Mouse (Mus musculus) forebrain, postnatal 0 days (tissue): Measurements from ENCODE around the gene Mettl3. TPM values are rescaled to one million over a fixed set of nuclear protein-coding genes. Genes with fewer than 3 reads are reported as not detected.

Experiments
- ATAC-seq: fragments of 200-750 bp; cut with Nextera tagmentation; 2 replicates; pipeline ENCODE4 v1.8.0; 2017; ENCODE audit warnings: mild to moderate bottlenecking, moderate library complexity
- DNase-seq: peaks from one replicate; pipeline ENCODE4 v3.0.0-alpha.2; 2015
- H3K27ac ChIP-seq: fragments of 300-500 bp; sonication (generic); 2 replicates; pipeline ENCODE4 v1.5.1; 2014; ENCODE audit warnings: low read depth, mild to moderate bottlenecking, antibody characterized with exemption, low read length, moderate library complexity, mixed read lengths
- H3K27me3 ChIP-seq: fragments of 300-500 bp; sonication (generic); 2 replicates; pipeline ENCODE4 v1.6.1; 2014; ENCODE audit warnings: mild to moderate bottlenecking, low read length, mixed read lengths; ENCODE audit not compliant: insufficient read depth
- H3K36me3 ChIP-seq: fragments of 300-500 bp; sonication (generic); 2 replicates; pipeline ENCODE4 v1.6.1; 2014; ENCODE audit warnings: mild to moderate bottlenecking, moderate library complexity; ENCODE audit not compliant: insufficient read depth
- H3K4me1 ChIP-seq: fragments of 300-500 bp; sonication (generic); 2 replicates; pipeline ENCODE4 v1.6.1; 2014; ENCODE audit warnings: antibody characterized with exemption; ENCODE audit not compliant: insufficient read depth
- H3K4me2 ChIP-seq: fragments of 300-500 bp; sonication (generic); 2 replicates; pipeline ENCODE4 v1.6.1; 2014; ENCODE audit warnings: low read depth, mild to moderate bottlenecking, moderate library complexity
- H3K4me3 ChIP-seq: fragments of 300-500 bp; sonication (generic); 2 replicates; pipeline ENCODE4 v1.5.1; 2014; ENCODE audit warnings: low read depth, low read length, mixed read lengths
- H3K9ac ChIP-seq: fragments of 300-500 bp; sonication (generic); 2 replicates; pipeline ENCODE4 v1.6.1; 2014; ENCODE audit warnings: mild to moderate bottlenecking
- H3K9me3 ChIP-seq: fragments of 300-500 bp; sonication (generic); 2 replicates; pipeline ENCODE4 v1.6.1; 2016; ENCODE audit warnings: low read length
- CTCF ChIP-seq: sonication (generic); IDR thresholded peaks from 2 replicates; pipeline ENCODE4 v1.5.1; 2016; ENCODE audit warnings: antibody characterized with exemption, control low read depth, low read depth
- WGBS: fragments of 180-500 bp; shearing (Covaris S2); extraction: QIAGEN DNeasy Blood & Tissue Kit; methylation state at CpG from one replicate; pipeline ENCODE4 v1.1.7; 2014; 5-methylcytosine and 5-hydroxymethylcytosine counted together
- polyA plus RNA-seq: library from polyadenylated mRNA; unstranded; fragments of >200 nt; fragmentation: Nextera tagmentation; extraction: Ambion mirVana; gene quantifications from 2 replicates; pipeline ENCODE4 v1.2.1, GENCODE M21; 2015
- total RNA-seq: library from RNA; depleted of rRNA; stranded (reverse); fragments of >200 nt; gene quantifications from 2 replicates; pipeline ENCODE4 v1.2.3, GENCODE M21; 2014; rRNA removed

Gene Mettl3
- total and polyA plus RNA-seq, 2 experiments from 2014 or later: 22.7 to 24.0 TPM

DNA sequence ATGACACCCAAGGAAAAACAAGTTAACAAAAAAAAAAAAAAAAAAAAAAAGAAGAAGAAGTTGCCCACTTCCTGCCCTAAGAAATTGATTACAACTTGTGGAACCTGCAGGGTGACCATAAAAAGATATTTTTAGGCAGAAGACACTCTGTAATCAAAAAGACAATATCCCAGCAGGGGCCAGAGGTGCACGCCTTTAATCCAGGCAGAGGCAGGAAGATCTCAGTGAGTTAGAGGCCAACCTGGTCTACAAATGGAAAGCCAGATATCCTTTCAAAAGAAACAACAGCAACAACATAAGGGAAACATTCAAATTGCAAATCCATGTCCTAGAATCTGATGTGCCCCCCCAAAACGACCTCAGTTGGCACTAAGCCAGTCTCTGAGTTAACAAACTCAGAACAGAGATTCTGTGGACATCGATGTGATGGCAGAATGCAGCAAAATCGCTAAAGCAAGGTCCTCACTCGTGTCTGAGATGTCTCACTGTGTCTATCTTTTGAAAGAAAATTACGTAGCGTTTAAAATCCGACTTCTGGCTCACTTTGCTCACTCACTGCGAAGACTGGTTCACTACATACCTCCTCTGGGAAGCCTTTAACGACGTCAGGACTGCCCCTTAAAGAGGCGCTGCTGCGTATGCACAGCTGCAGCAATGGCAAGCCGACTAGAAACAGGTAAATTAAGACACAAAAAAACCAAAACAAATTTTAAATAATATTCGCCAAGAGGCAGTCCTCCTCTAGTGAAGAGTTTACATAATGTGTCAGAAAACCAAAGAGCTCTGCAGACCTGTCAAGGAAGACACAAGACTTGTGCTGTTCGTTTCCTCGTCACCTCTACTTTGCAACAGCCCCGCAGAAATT, 48.4 kb downstream of the Mettl3 start:
- peak overlapping the region; percentile 94 for H3K4me3 ChIP-seq
- H3K27ac ChIP-seq: peak overlapping the region; percentile 93
- no peaks in the 10 kb centered on the region for H3K36me3 ChIP-seq
- peak overlapping the region; percentile 94 for H3K9ac ChIP-seq
- ATAC-seq (no peak), DNase-seq (peak; percentile 45)
- WGBS: 5% methylated on average over 18 of the region's 18 CpGs
- H3K4me2 ChIP-seq: peak overlapping the region; percentile 62
- peaks cover 8% of the 10 kb centered on the region; the same call in 1 of the 2 replicates for H3K4me1 ChIP-seq
- H3K9me3 ChIP-seq: no peaks in the 10 kb centered on the region
- TF ChIP-seq CTCF: no peak
- H3K27me3 ChIP-seq: no peaks in the 10 kb centered on the region

DNA sequence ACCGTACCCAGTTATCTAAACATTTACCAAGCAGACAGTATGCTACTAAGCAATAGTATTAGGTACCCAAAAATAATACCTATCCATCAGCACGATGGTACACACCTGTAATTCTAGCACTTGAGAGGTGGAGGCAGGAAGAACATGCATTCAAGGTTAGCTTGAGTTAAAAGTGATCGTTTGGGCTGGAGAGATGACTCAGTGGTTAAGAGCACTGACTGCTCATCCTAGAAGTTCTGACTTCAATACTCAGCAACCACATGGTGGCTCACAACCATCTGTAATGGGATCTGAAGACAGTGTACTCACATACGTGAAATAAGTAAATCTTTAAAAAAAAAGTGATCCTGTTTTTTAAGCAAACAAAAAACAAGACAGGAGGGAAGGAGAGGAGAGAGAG, 58.8 kb downstream of the Mettl3 start:
- Histone ChIP-seq H3K36me3 (no peaks in the 10 kb centered on the region), H3K4me2 (no peak overlapping the region), H3K27me3 (no peaks in the 10 kb centered on the region), H3K27ac (no peak overlapping the region), H3K4me1 (peaks cover 7% of the 10 kb centered on the region; the same call in 1 of the 2 replicates), H3K9ac (no peak overlapping the region), H3K9me3 (no peaks in the 10 kb centered on the region), H3K4me3 (no peak overlapping the region)
- TF ChIP-seq CTCF: no peak
- ATAC-seq (no peak), DNase-seq (no peak)
- 85% methylated on average over 4 of the region's 4 CpGs for WGBS

Other genes with a start within 250 kb of the Mettl3 start
- 96.3 and 105 TPM in 2 replicates for gene Hnrnpc, start 201.1 kb downstream of the Mettl3 start, total RNA-seq
- 323 and 368 TPM in 2 replicates for gene Hnrnpc, start 201.1 kb downstream of the Mettl3 start, polyA plus RNA-seq
- gene Rpgrip1, start 194.4 kb downstream of the Mettl3 start, total RNA-seq: 1.6 and 3.2 TPM in 2 replicates
- gene Rpgrip1, start 194.4 kb downstream of the Mettl3 start, polyA plus RNA-seq: 50.1 and 50.6 TPM in 2 replicates
- 41.9 and 56.9 TPM in 2 replicates for gene Supt16, start 107.7 kb downstream of the Mettl3 start, total RNA-seq
- gene Supt16, start 107.7 kb downstream of the Mettl3 start, polyA plus RNA-seq: 31.0 and 39.1 TPM in 2 replicates
- gene Chd8, start 47.3 kb downstream of the Mettl3 start, total RNA-seq: 88.3 and 93.8 TPM in 2 replicates
- 19.2 and 26.7 TPM in 2 replicates for gene Chd8, start 47.3 kb downstream of the Mettl3 start, polyA plus RNA-seq
- gene Tox4, start 26.0 kb downstream of the Mettl3 start, total RNA-seq: 54.2 and 56.6 TPM in 2 replicates
- 46.0 and 48.7 TPM in 2 replicates for gene Tox4, start 26.0 kb downstream of the Mettl3 start, polyA plus RNA-seq
- 43.3 and 55.0 TPM in 2 replicates for gene Rab2b, start 25.6 kb downstream of the Mettl3 start, total RNA-seq
- gene Rab2b, start 25.6 kb downstream of the Mettl3 start, polyA plus RNA-seq: 36.5 and 46.2 TPM in 2 replicates
- gene Sall2, start 23.6 kb upstream of the Mettl3 start, total RNA-seq: 51.2 and 71.7 TPM in 2 replicates
- 23.0 and 29.2 TPM in 2 replicates for gene Sall2, start 23.6 kb upstream of the Mettl3 start, polyA plus RNA-seq
- not detected in 2 replicates for gene Olfr1513, start 51.3 kb upstream of the Mettl3 start, total RNA-seq
- gene Olfr1513, start 51.3 kb upstream of the Mettl3 start, polyA plus RNA-seq: not detected in 2 replicates
- gene Olfr1512, start 74.0 kb upstream of the Mettl3 start, total RNA-seq: not detected in 2 replicates
- not detected in 2 replicates for gene Olfr1512, start 74.0 kb upstream of the Mettl3 start, polyA plus RNA-seq
- gene Olfr1511, start 92.3 kb upstream of the Mettl3 start, total RNA-seq: not detected in 2 replicates
- gene Olfr1511, start 92.3 kb upstream of the Mettl3 start, polyA plus RNA-seq: not detected in 2 replicates
- gene Olfr1510, start 109.2 kb upstream of the Mettl3 start, total RNA-seq: not detected in 2 replicates
- gene Olfr1510, start 109.2 kb upstream of the Mettl3 start, polyA plus RNA-seq: not detected in 2 replicates
- gene Olfr1509, start 137.9 kb upstream of the Mettl3 start, total RNA-seq: not detected in 2 replicates
- not detected in 2 replicates for gene Olfr1509, start 137.9 kb upstream of the Mettl3 start, polyA plus RNA-seq
- not detected in 2 replicates for gene Olfr1508, start 162.4 kb upstream of the Mettl3 start, total RNA-seq
- gene Olfr1508, start 162.4 kb upstream of the Mettl3 start, polyA plus RNA-seq: not detected in 2 replicates
- gene Olfr1507, start 190.6 kb upstream of the Mettl3 start, total RNA-seq: not detected in 2 replicates
- gene Olfr1507, start 190.6 kb upstream of the Mettl3 start, polyA plus RNA-seq: not detected in 2 replicates